36 mouse cellular contexts compared by ENCODE assay signal in genomic region chr19:10916506-10916905, GRCm38 (mm10). TPM values are rescaled to one million over a fixed set of nuclear protein-coding genes. Genes with fewer than 3 reads are reported as not detected.
"Had no signal": no experiment of that assay in that cellular context is flagged by ENCODE, and none has a peak within 500 bp of the region (broad histone marks: within the 10 kb centered on the region; RNA-seq: fewer than 3 reads in every experiment).

No protein-coding gene starts in this region.

- H3K27me3 ChIP-seq: embryonic facial prominence, embryonic 12.5 days; embryonic facial prominence, embryonic 13.5 days; embryonic facial prominence, embryonic 15.5 days; forebrain, embryonic 12.5 days; forebrain, embryonic 13.5 days; forebrain, embryonic 15.5 days had no signal

- H3K27ac ChIP-seq: embryonic facial prominence, embryonic 10.5 days; embryonic facial prominence, embryonic 12.5 days; embryonic facial prominence, embryonic 13.5 days; embryonic facial prominence, embryonic 15.5 days; forebrain, embryonic 10.5 days; forebrain, embryonic 12.5 days; forebrain, embryonic 13.5 days; forebrain, embryonic 15.5 days; gastrocnemius, adult 2 months; heart, adult 2 months had no signal

- H3K36me3 ChIP-seq: embryonic facial prominence, embryonic 10.5 days; embryonic facial prominence, embryonic 12.5 days; embryonic facial prominence, embryonic 13.5 days; embryonic facial prominence, embryonic 15.5 days; forebrain, embryonic 10.5 days; forebrain, embryonic 12.5 days; forebrain, embryonic 15.5 days had no signal

- H3K4me2 ChIP-seq: embryonic facial prominence, embryonic 12.5 days; embryonic facial prominence, embryonic 13.5 days; embryonic facial prominence, embryonic 15.5 days; forebrain, embryonic 12.5 days; forebrain, embryonic 13.5 days; forebrain, embryonic 15.5 days had no signal

- H3K4me3 ChIP-seq: embryonic facial prominence, embryonic 10.5 days; embryonic facial prominence, embryonic 12.5 days; embryonic facial prominence, embryonic 13.5 days; embryonic facial prominence, embryonic 15.5 days; erythroblast, embryonic 14.5 days; forebrain, embryonic 10.5 days; forebrain, embryonic 12.5 days; forebrain, embryonic 13.5 days; forebrain, embryonic 15.5 days; gastrocnemius, adult 2 months; heart, adult 2 months had no signal

- ATAC-seq: forebrain, embryonic 13.5 days; forebrain, embryonic 14.5 days; forebrain, embryonic 15.5 days; forebrain, embryonic 16.5 days; forebrain, postnatal 0 days had no signal

- H3K9ac ChIP-seq: embryonic facial prominence, embryonic 12.5 days; embryonic facial prominence, embryonic 13.5 days; embryonic facial prominence, embryonic 15.5 days; forebrain, embryonic 12.5 days; forebrain, embryonic 13.5 days; forebrain, embryonic 15.5 days; forebrain, postnatal 0 days had no signal

- H3K9me3 ChIP-seq: embryonic facial prominence, embryonic 10.5 days; embryonic facial prominence, embryonic 12.5 days; embryonic facial prominence, embryonic 13.5 days; embryonic facial prominence, embryonic 15.5 days; forebrain, embryonic 10.5 days; forebrain, embryonic 12.5 days; forebrain, embryonic 13.5 days; forebrain, embryonic 15.5 days had no signal

- DNase-seq: cerebellum, adult 9-10 months; cerebellum, adult 9-11 months; cerebellum, postnatal 10 days; cerebellum, postnatal 14 days; cerebellum, postnatal 25 days; cerebellum, postnatal 36 days; embryo, embryonic 11 days; forebrain, postnatal 0 days; gastrocnemius, adult 2 months; gastrocnemius, postnatal 10 days; gastrocnemius, postnatal 25 days; gastrocnemius, postnatal 36 days; heart, adult 11 months; heart, adult 18-20 months; heart, adult 2 months had no signal

- H3K4me1 ChIP-seq: embryonic facial prominence, embryonic 10.5 days; embryonic facial prominence, embryonic 12.5 days; embryonic facial prominence, embryonic 13.5 days; forebrain, embryonic 10.5 days; forebrain, embryonic 12.5 days; forebrain, embryonic 13.5 days; forebrain, embryonic 15.5 days had no signal

RNA-seq across cellular contexts. Expression of gene Zp1, which starts 3.9 kb away (rescaled TPM):
- total RNA-seq: common myeloid progenitor, adult 5-6 weeks; gastrocnemius, adult 18-20 months; gastrocnemius, adult 2 months; gastrocnemius, adult 8-10 months; gastrocnemius, postnatal 25 days; gastrocnemius, postnatal 36 days; granulocyte monocyte progenitor cell, adult 5-6 weeks; heart, adult 18-20 months; heart, adult 2 months; heart, adult 8-10 months had no signal
- polyA plus RNA-seq: cortical plate, adult 2 months; embryonic facial prominence, embryonic 10.5 days; embryonic facial prominence, embryonic 11.5 days; embryonic facial prominence, embryonic 13.5 days; embryonic facial prominence, embryonic 14.5 days; embryonic facial prominence, embryonic 15.5 days; erythroblast, embryonic 14.5 days; forebrain, embryonic 10.5 days; forebrain, embryonic 11.5 days; forebrain, embryonic 12.5 days; forebrain, embryonic 13.5 days; forebrain, embryonic 14.5 days; gonadal fat pad, adult 2 months; heart, adult 2 months had no signal

RNA-seq across cellular contexts. Expression of gene Ptgdr2, which starts 20.5 kb away (rescaled TPM):
- total RNA-seq: gastrocnemius, adult 18-20 months; gastrocnemius, adult 2 months; gastrocnemius, adult 8-10 months; gastrocnemius, postnatal 25 days; gastrocnemius, postnatal 36 days; granulocyte monocyte progenitor cell, adult 5-6 weeks; heart, adult 18-20 months; heart, adult 2 months had no signal
- polyA plus RNA-seq: embryonic facial prominence, embryonic 10.5 days; embryonic facial prominence, embryonic 11.5 days; erythroblast, embryonic 14.5 days had no signal
